Mouse (Mus musculus): ENCODE results near the gene Hdac11. TPM values are rescaled to one million over a fixed set of nuclear protein-coding genes. Genes with fewer than 3 reads are reported as not detected.
"Not testable (repeated sequence)": the region's sequence is repeated elsewhere in the genome, so short reads cannot be mapped to it uniquely, and the experiment has no call there.

The Hdac11 gene
- polyA plus RNA-seq, 1 experiment from 2014 or later, result 42.1 TPM

- H3K9ac ChIP-seq (replicated peaks; ENCODE audit: low read length), result peak overlapping the region; percentile 76; the same call in 1 of the 2 replicates
- peak overlapping the region; percentile 72 for H3K4me2 ChIP-seq (ENCODE audit: low read length)
- WGBS, result 50% methylated on average over 1 of the region's 1 CpGs
- ATAC-seq (ENCODE audit: low FRiP score, low TSS enrichment) (no peak), DNase-seq (no peak)
- no peak overlapping the region for H3K4me3 ChIP-seq (replicated peaks; ENCODE audit: low read depth, low read length)
- H3K36me3 ChIP-seq (ENCODE audit: control insufficient read depth, insufficient read depth, low read length), result no peaks in the 10 kb centered on the region
- no peaks in the 10 kb centered on the region for H3K9me3 ChIP-seq (ENCODE audit: control insufficient read depth, low read length)
- no peak overlapping the region for H3K27ac ChIP-seq (replicated peaks; ENCODE audit: low read depth, low read length)
- no peaks in the 10 kb centered on the region for H3K27me3 ChIP-seq (ENCODE audit: control insufficient read depth, insufficient read depth, low read length)
- H3K4me1 ChIP-seq (ENCODE audit: control insufficient read depth, insufficient read depth, low read length), result peaks cover 26% of the 10 kb centered on the region
Measured at GRCm38 (mm10) chr6:91115158-91115557, 41.3 kb upstream of the Hdac11 start.

- no peak for ATAC-seq (ENCODE audit: low FRiP score, low TSS enrichment)
- WGBS, result 17% methylated on average over 4 of the region's 4 CpGs
- no peak for DNase-seq
- H3K36me3 ChIP-seq (ENCODE audit: control insufficient read depth, insufficient read depth, low read length), result no peaks in the 10 kb centered on the region
- no peaks in the 10 kb centered on the region for H3K27me3 ChIP-seq (ENCODE audit: control insufficient read depth, insufficient read depth, low read length)
- H3K4me1 ChIP-seq (ENCODE audit: control insufficient read depth, insufficient read depth, low read length), result peaks cover 26% of the 10 kb centered on the region
- peak overlapping the region; percentile 76 for H3K9ac ChIP-seq (replicated peaks; ENCODE audit: low read length)
- peak overlapping the region; percentile 72 for H3K4me2 ChIP-seq (ENCODE audit: low read length)
- no peaks in the 10 kb centered on the region for H3K9me3 ChIP-seq (ENCODE audit: control insufficient read depth, low read length)
- peak overlapping the region; percentile 66 for H3K4me3 ChIP-seq (replicated peaks; ENCODE audit: low read depth, low read length)
- H3K27ac ChIP-seq (replicated peaks; ENCODE audit: low read depth, low read length), result peak overlapping the region; percentile 90
Measured at GRCm38 (mm10) chr6:91115863-91116243, 40.6 kb upstream of the Hdac11 start.

GRCm38 (mm10) chr6:91116244-91117145 lies 40.0 kb upstream of the Hdac11 start, which contains the start of gene Nup210:
TSS of gene Nup210 (minus strand) at chr6:91116829.
- H3K36me3 ChIP-seq (ENCODE audit: control insufficient read depth, insufficient read depth, low read length), result no peaks in the 10 kb centered on the region
- H3K4me2 ChIP-seq (ENCODE audit: low read length), result peak within 1 kb of the TSS; percentile 72
- ATAC-seq (ENCODE audit: low FRiP score, low TSS enrichment) (peak; percentile 96), DNase-seq (peak; percentile 98)
- no peaks in the 10 kb centered on the region for H3K9me3 ChIP-seq (ENCODE audit: control insufficient read depth, low read length)
- H3K27me3 ChIP-seq (ENCODE audit: control insufficient read depth, insufficient read depth, low read length), result no peaks in the 10 kb centered on the region
- H3K27ac ChIP-seq (replicated peaks; ENCODE audit: low read depth, low read length), result peak within 1 kb of the TSS; percentile 90
- H3K9ac ChIP-seq (replicated peaks; ENCODE audit: low read length), result peak within 1 kb of the TSS; percentile 76
- H3K4me1 ChIP-seq (ENCODE audit: control insufficient read depth, insufficient read depth, low read length), result peaks cover 26% of the 10 kb centered on the region
- under 1% methylated on average over 88 of the region's 93 CpGs for WGBS
- H3K4me3 ChIP-seq (replicated peaks; ENCODE audit: low read depth, low read length), result peak within 1 kb of the TSS; percentile 66

- 3% methylated on average over 9 of the region's 9 CpGs for WGBS
Measured at GRCm38 (mm10) chr6:91117149-91117548, 39.3 kb upstream of the Hdac11 start.

GRCm38 (mm10) chr6:91118526-91118925 lies 37.9 kb upstream of the Hdac11 start:
- Histone ChIP-seq H3K27ac (replicated peaks; ENCODE audit: low read depth, low read length) (no peak overlapping the region), H3K27me3 (ENCODE audit: control insufficient read depth, insufficient read depth, low read length) (no peaks in the 10 kb centered on the region), H3K9ac (replicated peaks; ENCODE audit: low read length) (no peak overlapping the region), H3K9me3 (ENCODE audit: control insufficient read depth, low read length) (no peaks in the 10 kb centered on the region), H3K4me3 (replicated peaks; ENCODE audit: low read depth, low read length) (no peak overlapping the region), H3K36me3 (ENCODE audit: control insufficient read depth, insufficient read depth, low read length) (no peaks in the 10 kb centered on the region), H3K4me2 (ENCODE audit: low read length) (no peak overlapping the region), H3K4me1 (ENCODE audit: control insufficient read depth, insufficient read depth, low read length) (peaks cover 26% of the 10 kb centered on the region)
- DNase-seq, result no peak
- no peak for ATAC-seq (ENCODE audit: low FRiP score, low TSS enrichment)

More at GRCm38 (mm10) chr6:91117149-91117548, 39.3 kb upstream of the Hdac11 start:
- Histone ChIP-seq H3K36me3 (ENCODE audit: control insufficient read depth, insufficient read depth, low read length) (no peaks in the 10 kb centered on the region), H3K27me3 (ENCODE audit: control insufficient read depth, insufficient read depth, low read length) (no peaks in the 10 kb centered on the region), H3K9me3 (ENCODE audit: control insufficient read depth, low read length) (no peaks in the 10 kb centered on the region), H3K27ac (replicated peaks; ENCODE audit: low read depth, low read length) (peak overlapping the region; percentile 90), H3K4me3 (replicated peaks; ENCODE audit: low read depth, low read length) (peak overlapping the region; percentile 66), H3K4me1 (ENCODE audit: control insufficient read depth, insufficient read depth, low read length) (peaks cover 26% of the 10 kb centered on the region), H3K4me2 (ENCODE audit: low read length) (peak overlapping the region; percentile 72), H3K9ac (replicated peaks; ENCODE audit: low read length) (peak overlapping the region; percentile 76)
- DNase-seq, result no peak
- peak; percentile 53 for ATAC-seq (ENCODE audit: low FRiP score, low TSS enrichment)

GRCm38 (mm10) chr6:91120206-91120605 lies 36.3 kb upstream of the Hdac11 start:
- no peak overlapping the region for H3K9ac ChIP-seq (replicated peaks; ENCODE audit: low read length)
- no peak for ATAC-seq (ENCODE audit: low FRiP score, low TSS enrichment)
- H3K9me3 ChIP-seq (ENCODE audit: control insufficient read depth, low read length), result no peaks in the 10 kb centered on the region
- H3K4me3 ChIP-seq (replicated peaks; ENCODE audit: low read depth, low read length), result no peak overlapping the region
- H3K27me3 ChIP-seq (ENCODE audit: control insufficient read depth, insufficient read depth, low read length), result no peaks in the 10 kb centered on the region
- H3K4me1 ChIP-seq (ENCODE audit: control insufficient read depth, insufficient read depth, low read length), result peaks cover 22% of the 10 kb centered on the region
- H3K27ac ChIP-seq (replicated peaks; ENCODE audit: low read depth, low read length), result no peak overlapping the region
- 78% methylated on average over 2 of the region's 2 CpGs for WGBS
- no peak overlapping the region for H3K4me2 ChIP-seq (ENCODE audit: low read length)
- DNase-seq, result no peak
- no peaks in the 10 kb centered on the region for H3K36me3 ChIP-seq (ENCODE audit: control insufficient read depth, insufficient read depth, low read length)

- WGBS, result 96% methylated on average over 7 of the region's 7 CpGs
Measured at GRCm38 (mm10) chr6:91121089-91121488, 35.4 kb upstream of the Hdac11 start.

GRCm38 (mm10) chr6:91123453-91123852 lies 33.0 kb upstream of the Hdac11 start:
- Histone ChIP-seq H3K9me3 (ENCODE audit: control insufficient read depth, low read length) (no peaks in the 10 kb centered on the region), H3K9ac (replicated peaks; ENCODE audit: low read length) (no peak overlapping the region), H3K4me1 (ENCODE audit: control insufficient read depth, insufficient read depth, low read length) (no peaks in the 10 kb centered on the region), H3K36me3 (ENCODE audit: control insufficient read depth, insufficient read depth, low read length) (no peaks in the 10 kb centered on the region), H3K4me2 (ENCODE audit: low read length) (no peak overlapping the region), H3K4me3 (replicated peaks; ENCODE audit: low read depth, low read length) (no peak overlapping the region), H3K27ac (replicated peaks; ENCODE audit: low read depth, low read length) (no peak overlapping the region), H3K27me3 (ENCODE audit: control insufficient read depth, insufficient read depth, low read length) (no peaks in the 10 kb centered on the region)
- DNase-seq, result no peak
- no peak for ATAC-seq (ENCODE audit: low FRiP score, low TSS enrichment)
- WGBS, result 88% methylated on average over 3 of the region's 3 CpGs

More at GRCm38 (mm10) chr6:91121089-91121488, 35.4 kb upstream of the Hdac11 start:
- H3K9me3 ChIP-seq (ENCODE audit: control insufficient read depth, low read length); H3K4me2 ChIP-seq (ENCODE audit: low read length); H3K27me3 ChIP-seq (ENCODE audit: control insufficient read depth, insufficient read depth, low read length); DNase-seq; H3K27ac ChIP-seq (replicated peaks; ENCODE audit: low read depth, low read length); H3K4me3 ChIP-seq (replicated peaks; ENCODE audit: low read depth, low read length); ATAC-seq (ENCODE audit: low FRiP score, low TSS enrichment); H3K9ac ChIP-seq (replicated peaks; ENCODE audit: low read length); H3K36me3 ChIP-seq (ENCODE audit: control insufficient read depth, insufficient read depth, low read length): not testable (repeated sequence)
- H3K4me1 ChIP-seq (ENCODE audit: control insufficient read depth, insufficient read depth, low read length), result peaks cover 13% of the 10 kb centered on the region; the same call in 1 of the 2 replicates

All from midbrain, embryonic 14.5 days (tissue).